Mouse (Mus musculus) thymus, adult 2 months (tissue): ENCODE results near the gene Fam19a4.
"Not testable (repeated sequence)": the region's sequence is repeated elsewhere in the genome, so short reads cannot be mapped to it uniquely, and the experiment has no call there.

Source experiments
- CTCF ChIP-seq: fragments of 200-500 bp; IDR thresholded peaks from 2 replicates; pipeline ENCODE4 v1.5.1; 2012; ENCODE audit warnings: mild to moderate bottlenecking, control low read depth, low read length, moderate library complexity, borderline replicate concordance; ENCODE audit not compliant: control insufficient read depth, poor library complexity, insufficient read depth; ENCODE audit errors: extremely low read depth
- POLR2A ChIP-seq: fragments of 200-500 bp; IDR thresholded peaks from 2 replicates; pipeline ENCODE4 v1.6.1; 2012; ENCODE audit warnings: mild to moderate bottlenecking, low read length, control low read depth, moderate library complexity; ENCODE audit not compliant: control insufficient read depth, poor library complexity, insufficient read depth; ENCODE audit errors: extremely low read depth

DNA sequence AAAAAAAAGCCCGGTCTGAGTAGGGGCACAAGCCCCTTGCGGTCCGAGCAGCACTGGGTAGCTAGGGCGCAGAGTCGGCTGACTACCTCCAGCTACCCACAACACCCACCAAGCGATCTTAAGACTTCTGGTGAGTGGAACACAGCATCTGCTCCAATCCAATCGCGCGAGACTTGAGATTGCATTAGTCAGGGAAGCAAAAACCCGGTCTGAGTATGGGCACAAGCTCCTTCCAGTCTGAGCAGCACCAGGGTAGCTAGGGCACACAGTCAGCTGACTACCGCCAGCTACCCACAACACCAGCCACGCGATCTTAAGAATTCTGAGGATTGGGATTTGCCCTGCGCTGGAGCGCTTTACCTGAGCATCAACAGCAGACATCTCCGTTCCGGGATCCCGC is 183.1 kb downstream of the Fam19a4 start:
- not testable (repeated sequence) for TF ChIP-seq POLR2A, CTCF
